Mouse (Mus musculus): ENCODE measurements around the gene Hypk. TPM values are rescaled to one million over a fixed set of nuclear protein-coding genes. Genes with fewer than 3 reads are reported as not detected.

The Hypk gene
- polyA plus RNA-seq, 1 experiment, result 3.3 TPM

DNA sequence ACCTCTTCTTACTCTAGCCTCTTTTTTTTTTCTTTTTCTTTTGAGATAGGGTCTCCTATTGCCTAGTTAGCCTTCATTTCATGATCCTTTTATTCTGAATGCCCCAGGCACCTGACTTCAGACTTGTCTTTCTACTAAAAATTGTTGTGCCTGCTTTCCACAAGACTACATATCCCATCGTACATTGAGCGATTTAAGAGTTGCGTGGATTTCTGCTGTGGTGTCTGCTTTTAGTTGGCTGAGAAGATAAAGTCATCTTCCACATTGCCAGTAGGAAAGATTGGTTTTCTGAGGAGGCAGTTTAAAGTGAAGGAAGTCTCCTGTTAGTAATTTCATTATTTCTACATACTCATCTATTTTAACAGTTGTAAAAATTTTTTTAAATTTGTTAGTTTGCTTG is 37.5 kb upstream of the Hypk start:
- no peak for TF ChIP-seq CTCF (IDR thresholded peaks at IDR 0.05; ENCODE audit: extremely low read depth, insufficient read length, insufficient replicate concordance, low read depth, low read length)
- TF ChIP-seq POLR2A (IDR thresholded peaks at IDR 0.05; ENCODE audit: low read depth, low read length), result no peak
- peaks cover 10% of the 10 kb centered on the region for H3K36me3 ChIP-seq (ENCODE audit: control insufficient read depth, insufficient read depth, low read length)
- H3K27me3 ChIP-seq (ENCODE audit: control insufficient read depth, insufficient read depth, low read length), result no peaks in the 10 kb centered on the region
- WGBS, result 70% methylated on average over 3 of the region's 3 CpGs
- no peak overlapping the region for H3K4me3 ChIP-seq (ENCODE audit: low read depth, low read length)
- no peak overlapping the region for H3K27ac ChIP-seq (ENCODE audit: insufficient read depth, low read depth, low read length)
- no peaks in the 10 kb centered on the region; the same call in 1 of the 2 replicates for H3K4me1 ChIP-seq (ENCODE audit: control insufficient read depth, insufficient read depth, insufficient read length, low read length)

DNA sequence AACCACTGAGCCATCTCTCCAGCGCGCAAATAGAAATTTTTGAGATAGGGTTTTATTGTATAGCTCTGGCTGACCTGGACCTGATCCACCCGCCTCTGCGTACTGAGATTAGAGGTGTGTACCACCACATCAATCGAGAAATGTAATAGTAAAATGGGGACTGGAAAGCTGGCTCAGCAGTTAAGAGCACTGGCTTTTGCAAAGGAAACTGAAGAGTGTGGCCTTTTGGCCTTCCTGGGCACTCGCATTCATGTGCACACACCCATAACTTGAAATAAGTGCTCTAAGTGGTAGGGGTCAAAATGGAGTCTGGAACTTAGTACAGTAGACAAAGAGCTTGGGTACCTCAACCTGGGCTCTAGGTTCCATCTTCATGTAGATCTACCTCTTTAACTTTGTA is 36.7 kb upstream of the Hypk start:
- Histone ChIP-seq H3K36me3 (ENCODE audit: control insufficient read depth, insufficient read depth, low read length) (peaks cover 10% of the 10 kb centered on the region), H3K4me3 (ENCODE audit: low read depth, low read length) (no peak overlapping the region), H3K27me3 (ENCODE audit: control insufficient read depth, insufficient read depth, low read length) (no peaks in the 10 kb centered on the region), H3K4me1 (ENCODE audit: control insufficient read depth, insufficient read depth, insufficient read length, low read length) (no peaks in the 10 kb centered on the region; the same call in 1 of the 2 replicates), H3K27ac (ENCODE audit: insufficient read depth, low read depth, low read length) (no peak overlapping the region)
- 31% methylated on average over 6 of the region's 6 CpGs for WGBS
- TF ChIP-seq POLR2A (IDR thresholded peaks at IDR 0.05; ENCODE audit: low read depth, low read length) (no peak), CTCF (IDR thresholded peaks at IDR 0.05; ENCODE audit: extremely low read depth, insufficient read length, insufficient replicate concordance, low read depth, low read length) (no peak)

DNA sequence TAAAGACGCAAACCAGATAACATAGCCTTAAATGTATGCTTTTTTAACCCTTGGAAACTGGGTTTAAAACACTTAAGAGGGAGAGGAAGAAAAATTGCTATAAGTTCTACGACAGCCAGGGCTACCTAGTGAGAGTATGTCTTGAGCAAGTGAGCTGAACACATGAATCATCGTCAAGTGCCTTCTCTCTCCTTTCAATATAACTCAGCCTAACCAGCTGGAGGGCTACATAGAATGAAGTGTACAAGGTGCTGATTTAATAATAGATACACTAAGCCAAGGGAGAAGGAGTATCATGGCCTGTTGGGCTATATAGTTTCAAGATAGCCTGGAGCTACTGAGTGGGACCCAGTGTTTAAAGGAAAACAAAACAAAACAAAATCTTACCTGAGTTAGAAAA is 34.6 kb upstream of the Hypk start:
- no peak overlapping the region for H3K27ac ChIP-seq (ENCODE audit: insufficient read depth, low read depth, low read length)
- H3K4me3 ChIP-seq (ENCODE audit: low read depth, low read length), result no peak overlapping the region
- H3K36me3 ChIP-seq (ENCODE audit: control insufficient read depth, insufficient read depth, low read length), result peaks cover 22% of the 10 kb centered on the region
- 55% methylated on average over 3 of the region's 3 CpGs for WGBS
- no peaks in the 10 kb centered on the region for H3K27me3 ChIP-seq (ENCODE audit: control insufficient read depth, insufficient read depth, low read length)
- no peaks in the 10 kb centered on the region; the same call in 1 of the 2 replicates for H3K4me1 ChIP-seq (ENCODE audit: control insufficient read depth, insufficient read depth, insufficient read length, low read length)
- TF ChIP-seq POLR2A (IDR thresholded peaks at IDR 0.05; ENCODE audit: low read depth, low read length) (no peak), CTCF (IDR thresholded peaks at IDR 0.05; ENCODE audit: extremely low read depth, insufficient read length, insufficient replicate concordance, low read depth, low read length) (no peak)

DNA sequence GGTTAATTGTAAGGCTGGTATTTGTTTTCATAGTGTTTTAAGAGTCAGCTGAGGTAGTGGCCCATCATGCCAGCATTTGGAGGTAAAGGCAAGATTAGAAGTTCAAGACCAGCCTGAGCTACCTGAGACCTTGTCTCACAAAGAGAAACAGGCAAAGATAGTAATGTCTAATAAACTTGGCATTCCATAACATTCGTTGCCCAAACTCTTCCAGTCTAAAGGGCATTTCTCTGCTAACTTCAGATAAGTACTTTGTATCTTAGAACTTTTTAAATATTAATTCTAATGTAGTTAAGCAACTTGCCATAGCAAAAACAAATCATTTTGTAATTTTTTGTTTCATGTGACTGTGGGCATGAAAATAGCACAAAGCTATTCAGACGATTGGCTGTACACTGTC is 29.9 kb upstream of the Hypk start:
- Histone ChIP-seq H3K27me3 (ENCODE audit: control insufficient read depth, insufficient read depth, low read length) (no peaks in the 10 kb centered on the region), H3K4me3 (ENCODE audit: low read depth, low read length) (no peak overlapping the region), H3K36me3 (ENCODE audit: control insufficient read depth, insufficient read depth, low read length) (peaks cover 50% of the 10 kb centered on the region), H3K27ac (ENCODE audit: insufficient read depth, low read depth, low read length) (no peak overlapping the region), H3K4me1 (ENCODE audit: control insufficient read depth, insufficient read depth, insufficient read length, low read length) (no peaks in the 10 kb centered on the region)
- TF ChIP-seq POLR2A (IDR thresholded peaks at IDR 0.05; ENCODE audit: low read depth, low read length) (no peak), CTCF (IDR thresholded peaks at IDR 0.05; ENCODE audit: extremely low read depth, insufficient read length, insufficient replicate concordance, low read depth, low read length) (no peak)
- 77% methylated on average over 2 of the region's 2 CpGs for WGBS

DNA sequence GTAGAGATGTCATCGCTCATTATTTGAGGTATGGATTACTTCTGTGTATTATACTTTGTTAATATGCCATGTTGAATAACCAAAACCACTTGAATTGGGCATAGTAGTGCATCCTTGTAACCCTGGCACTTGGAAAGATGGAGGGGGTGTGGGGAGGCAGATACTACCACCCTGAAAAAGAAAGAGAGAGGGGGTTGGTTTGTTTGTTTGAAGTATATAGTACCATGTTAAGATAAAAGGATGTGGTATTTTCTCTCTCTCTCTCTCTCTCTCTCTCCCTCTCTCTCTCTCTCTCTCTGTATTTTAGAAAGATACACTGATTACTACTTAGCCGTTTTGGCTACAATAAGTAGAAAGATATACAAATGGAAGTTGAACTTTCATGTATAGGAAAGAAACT is 27.2 kb upstream of the Hypk start:
- Histone ChIP-seq H3K4me3 (ENCODE audit: low read depth, low read length) (no peak overlapping the region), H3K27ac (ENCODE audit: insufficient read depth, low read depth, low read length) (no peak overlapping the region), H3K4me1 (ENCODE audit: control insufficient read depth, insufficient read depth, insufficient read length, low read length) (no peaks in the 10 kb centered on the region), H3K36me3 (ENCODE audit: control insufficient read depth, insufficient read depth, low read length) (peaks cover 65% of the 10 kb centered on the region), H3K27me3 (ENCODE audit: control insufficient read depth, insufficient read depth, low read length) (no peaks in the 10 kb centered on the region)
- WGBS, result 86% methylated on average over 2 of the region's 2 CpGs
- TF ChIP-seq CTCF (IDR thresholded peaks at IDR 0.05; ENCODE audit: extremely low read depth, insufficient read length, insufficient replicate concordance, low read depth, low read length) (no peak), POLR2A (IDR thresholded peaks at IDR 0.05; ENCODE audit: low read depth, low read length) (no peak)

DNA sequence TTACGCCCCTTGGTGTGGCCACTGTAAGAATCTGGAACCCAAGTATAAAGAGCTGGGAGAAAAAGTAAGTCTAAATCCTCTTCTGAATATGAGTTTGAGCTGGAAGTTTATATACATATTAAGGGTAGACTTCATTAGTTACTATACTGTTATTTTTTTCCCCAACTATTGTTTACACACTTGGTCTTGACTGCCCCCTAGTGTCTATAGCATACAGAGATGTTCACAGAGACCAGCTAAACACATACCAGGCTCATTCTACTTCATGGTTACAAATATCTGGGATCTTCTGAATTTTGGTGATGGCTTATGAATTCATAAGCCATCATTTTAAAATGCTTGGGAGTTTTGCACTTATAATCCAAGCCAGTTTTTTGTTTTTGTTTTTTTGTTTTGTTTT is 18.2 kb upstream of the Hypk start:
- no peak overlapping the region for H3K4me3 ChIP-seq (ENCODE audit: low read depth, low read length)
- no peaks in the 10 kb centered on the region for H3K27me3 ChIP-seq (ENCODE audit: control insufficient read depth, insufficient read depth, low read length)
- H3K27ac ChIP-seq (ENCODE audit: insufficient read depth, low read depth, low read length), result no peak overlapping the region
- WGBS, result 98% methylated on average over 1 of the region's 1 CpGs
- TF ChIP-seq POLR2A (IDR thresholded peaks at IDR 0.05; ENCODE audit: low read depth, low read length) (no peak), CTCF (IDR thresholded peaks at IDR 0.05; ENCODE audit: extremely low read depth, insufficient read length, insufficient replicate concordance, low read depth, low read length) (no peak)
- H3K4me1 ChIP-seq (ENCODE audit: control insufficient read depth, insufficient read depth, insufficient read length, low read length), result no peaks in the 10 kb centered on the region
- peaks cover 83% of the 10 kb centered on the region for H3K36me3 ChIP-seq (ENCODE audit: control insufficient read depth, insufficient read depth, low read length)

DNA sequence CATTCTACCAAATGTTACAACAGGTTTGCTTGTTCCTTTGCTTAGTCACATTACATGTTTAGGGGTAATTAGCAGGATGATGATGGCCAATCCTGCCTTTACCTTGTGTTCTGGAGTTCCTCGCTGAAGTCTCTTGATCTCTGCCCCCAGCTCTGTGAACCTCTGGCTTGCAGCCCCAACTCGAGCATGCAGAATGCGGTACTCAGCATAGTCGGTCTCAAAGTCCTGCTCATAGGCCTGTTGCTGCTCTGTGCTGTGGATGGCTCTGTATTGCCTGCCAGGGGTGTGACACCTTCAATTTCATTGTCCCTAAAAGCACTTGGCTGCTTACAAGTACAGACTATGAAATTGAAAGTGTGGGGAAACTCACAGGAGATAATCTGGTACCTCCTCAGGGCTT is 13.3 kb upstream of the Hypk start:
- Histone ChIP-seq H3K36me3 (ENCODE audit: control insufficient read depth, insufficient read depth, low read length) (peaks cover 38% of the 10 kb centered on the region), H3K27ac (ENCODE audit: insufficient read depth, low read depth, low read length) (no peak overlapping the region), H3K4me1 (ENCODE audit: control insufficient read depth, insufficient read depth, insufficient read length, low read length) (peaks cover 8% of the 10 kb centered on the region; the same call in 1 of the 2 replicates), H3K4me3 (ENCODE audit: low read depth, low read length) (no peak overlapping the region), H3K27me3 (ENCODE audit: control insufficient read depth, insufficient read depth, low read length) (no peaks in the 10 kb centered on the region)
- TF ChIP-seq CTCF (IDR thresholded peaks at IDR 0.05; ENCODE audit: extremely low read depth, insufficient read length, insufficient replicate concordance, low read depth, low read length) (no peak), POLR2A (IDR thresholded peaks at IDR 0.05; ENCODE audit: low read depth, low read length) (no peak)
- WGBS, result 31% methylated on average over 4 of the region's 4 CpGs

Measured in small intestine, adult 2 months (tissue).